Mouse (Mus musculus) G1E (cell line): ENCODE data around the gene Nr2c2ap. TPM values are rescaled to one million over a fixed set of nuclear protein-coding genes. Genes with fewer than 3 reads are reported as not detected.

Experiments used
- ATAC-seq: 2 replicates; pipeline ENCODE4 v1.8.0; 2016; ENCODE audit warnings: mild to moderate bottlenecking; ENCODE audit not compliant: insufficient number of reproducible peaks, poor library complexity, low FRiP score, severe bottlenecking; ENCODE audit errors: extremely low read depth
- DNase-seq: peaks from one replicate; pipeline ENCODE4 v3.0.0; 2012; ENCODE audit warnings: low spot score
- H3K27me3 ChIP-seq: 2 replicates; pipeline ENCODE4 v1.6.1; 2012; ENCODE audit warnings: mild to moderate bottlenecking, low read length, inconsistent platforms; ENCODE audit not compliant: insufficient read depth
- H3K36me3 ChIP-seq: replicated peaks from 2 replicates; pipeline ENCODE3; 2012; ENCODE audit warnings: mild to moderate bottlenecking, inconsistent platforms
- H3K4me1 ChIP-seq: 2 replicates; pipeline ENCODE4 v1.6.1; 2012; ENCODE audit warnings: low read depth, low read length, inconsistent platforms, mixed read lengths; ENCODE audit not compliant: insufficient read depth
- H3K4me3 ChIP-seq: 2 replicates; pipeline ENCODE4 v1.5.1; 2012; ENCODE audit warnings: low read depth, mild to moderate bottlenecking, inconsistent platforms, low read length, moderate library complexity, mixed read lengths
- H3K9me3 ChIP-seq: replicated peaks from 2 replicates; pipeline ENCODE4 v1.6.1; 2012; ENCODE audit warnings: inconsistent platforms
- CTCF ChIP-seq: IDR thresholded peaks from 2 replicates; pipeline ENCODE4 v1.5.1; 2012; ENCODE audit warnings: low read depth, low read length, inconsistent platforms, mixed read lengths
- GATA1 ChIP-seq: IDR thresholded peaks from 2 replicates; pipeline ENCODE4 v1.6.1; 2012; ENCODE audit warnings: borderline replicate concordance, low read length, inconsistent platforms, mixed read lengths
- GATA2 ChIP-seq: IDR thresholded peaks from 2 replicates; pipeline ENCODE4 v1.6.1; 2012; ENCODE audit warnings: low read depth, low read length, inconsistent platforms, borderline replicate concordance
- POLR2AphosphoS5 ChIP-seq: IDR thresholded peaks from 2 replicates; pipeline ENCODE4 v1.6.1; 2012; ENCODE audit warnings: low read depth, low read length, inconsistent platforms; ENCODE audit not compliant: insufficient replicate concordance
- TAL1 ChIP-seq: conservative IDR thresholded peaks from 2 replicates; pipeline ENCODE4 v1.6.1; 2012; ENCODE audit warnings: low read depth, low read length, inconsistent platforms, mixed read lengths
- polyA plus RNA-seq: library from polyadenylated mRNA; stranded (reverse); fragments of >175 nt; gene quantifications from 2 replicates; pipeline ENCODE4 v1.2.3, GENCODE M21; 2012
- total RNA-seq, 2 experiments: library from RNA; stranded (forward) in 1 of 2; stranded (reverse) in 1 of 2; fragments of 200-1000 nt in 1 of 2; fragments of >200 nt in 1 of 2; fragmentation: Nextera tagmentation in 1 of 2; gene quantifications; 2 replicates each; pipeline ENCODE4 v1.2.3; 2014 to 2017

Nr2c2ap gene
- total and polyA plus RNA-seq, 3 experiments = 8.5 to 19.4 (median 12.0) TPM

- H3K27me3 ChIP-seq = no peaks in the 10 kb centered on the region
- H3K4me1 ChIP-seq = peaks cover 44% of the 10 kb centered on the region
- peaks cover 62% of the 10 kb centered on the region for H3K36me3 ChIP-seq
- H3K9me3 ChIP-seq = no peaks in the 10 kb centered on the region
- DNase-seq (peak; percentile 95), ATAC-seq (peak; percentile 93)
- H3K4me3 ChIP-seq = peak within 1 kb of the TSS; percentile 82
- TF ChIP-seq TAL1 (no peak), GATA1 (no peak), CTCF (no peak), POLR2AphosphoS5 (no peak), GATA2 (no peak)
Measured at GRCm38 (mm10) chr8:70139026-70139857, 8.1 kb downstream of the Nr2c2ap start, which contains the start of the genes Rfxank, Borcs8 and Mef2b. Gene Rfxank, minus strand, starts transcription at chr8:70139154. Gene Borcs8, plus strand, starts transcription at chr8:70139499. Gene Mef2b, plus strand, starts transcription at chr8:70139711.

GRCm38 (mm10) chr8:70139981-70140380 is 8.8 kb downstream of the Nr2c2ap start:
- H3K4me1 ChIP-seq = peaks cover 42% of the 10 kb centered on the region
- H3K27me3 ChIP-seq = no peaks in the 10 kb centered on the region
- H3K36me3 ChIP-seq = peaks cover 62% of the 10 kb centered on the region
- peak overlapping the region; percentile 82 for H3K4me3 ChIP-seq
- ATAC-seq (no peak), DNase-seq (peak; percentile 26)
- H3K9me3 ChIP-seq = no peaks in the 10 kb centered on the region
- TF ChIP-seq TAL1 (no peak), CTCF (no peak), GATA1 (no peak), POLR2AphosphoS5 (no peak), GATA2 (no peak)

- Histone ChIP-seq H3K36me3 (peaks cover 72% of the 10 kb centered on the region), H3K9me3 (no peaks in the 10 kb centered on the region), H3K27me3 (no peaks in the 10 kb centered on the region), H3K4me3 (no peak overlapping the region), H3K4me1 (peaks cover 25% of the 10 kb centered on the region)
- ATAC-seq (no peak), DNase-seq (no peak)
- TF ChIP-seq GATA1 (no peak), GATA2 (no peak)
Measured at GRCm38 (mm10) chr8:70147678-70148607, 16.8 kb downstream of the Nr2c2ap start.

GRCm38 (mm10) chr8:70150158-70150557 is 19.0 kb downstream of the Nr2c2ap start:
- Histone ChIP-seq H3K27me3 (peaks cover 3% of the 10 kb centered on the region; the same call in 1 of the 2 replicates), H3K9me3 (no peaks in the 10 kb centered on the region), H3K4me1 (peaks cover 25% of the 10 kb centered on the region), H3K4me3 (no peak overlapping the region), H3K36me3 (peaks cover 52% of the 10 kb centered on the region)
- TF ChIP-seq POLR2AphosphoS5 (no peak), TAL1 (no peak), CTCF (no peak), GATA1 (no peak)
- DNase-seq (no peak), ATAC-seq (no peak)

GRCm38 (mm10) chr8:70152537-70153257 is 21.6 kb downstream of the Nr2c2ap start:
- H3K36me3 ChIP-seq = peaks cover 27% of the 10 kb centered on the region
- peak; percentile 93 for ATAC-seq
- H3K9me3 ChIP-seq = no peaks in the 10 kb centered on the region
- no peak for TF ChIP-seq CTCF
- TF ChIP-seq GATA1 = no peak
- no peak for TF ChIP-seq GATA2
- TF ChIP-seq TAL1 = no peak
- no peak for TF ChIP-seq POLR2AphosphoS5
- H3K4me3 ChIP-seq = peak overlapping the region; percentile 39; the same call in 1 of the 2 replicates
- DNase-seq = peak; percentile 83
- peaks cover 11% of the 10 kb centered on the region for H3K27me3 ChIP-seq
- H3K4me1 ChIP-seq = peaks cover 27% of the 10 kb centered on the region
